Comparison of ENCODE assay signal across 14 mouse cellular contexts in genomic region chr14:54474744-54475143, GRCm38 (mm10). TPM values are rescaled to one million over a fixed set of nuclear protein-coding genes. Genes with fewer than 3 reads are reported as not detected.
"Had no signal": no experiment of that assay in that cellular context is flagged by ENCODE, and none has a peak within 500 bp of the region (broad histone marks: within the 10 kb centered on the region; RNA-seq: fewer than 3 reads in every experiment).

No protein-coding gene starts in this region.

- ATAC-seq: liver, postnatal 0 days had no signal

- H3K27ac ChIP-seq: liver, embryonic 15.5 days; macrophage; neural tube, embryonic 12.5 days; stomach, embryonic 15.5 days; stomach, postnatal 0 days had no signal

- H3K4me2 ChIP-seq: liver, embryonic 15.5 days had no signal

- H3K4me3 ChIP-seq: liver, embryonic 15.5 days; megakaryocyte, embryonic 14.5 days had no signal

- H3K9ac ChIP-seq: liver, embryonic 15.5 days; liver, postnatal 0 days; stomach, embryonic 15.5 days had no signal

- DNase-seq: liver, postnatal 0 days; lung, adult 2 months; lung, postnatal 10 days; lung, postnatal 36 days; right cerebral cortex, postnatal 14 days; thymus, adult 2 months; thymus, postnatal 36 days had no signal

- H3K9me3 ChIP-seq: liver, embryonic 15.5 days; midbrain, embryonic 12.5 days; neural tube, embryonic 12.5 days; stomach, embryonic 15.5 days had no signal

RNA-seq across cellular contexts. Expression of gene Rem2, which starts 1.2 kb away (rescaled TPM):
- polyA plus RNA-seq: macrophage had no signal
